Mouse (Mus musculus) cerebellum, adult 8-10 months (tissue): ENCODE measurements at regions not wholly inside any gene's neighbourhood (a gene's known extent, or its start where the extent isn't known, plus 50 kb on each side); places are given as distances from the start of the nearest gene placed in this dataset.

Experiments used
- DNase-seq: peaks from one replicate; pipeline ENCODE4 v3.0.0; 2022

- DNase-seq, result no peak
Measured at GRCm38 (mm10) chr1:182690323-182690722, 58.7 kb downstream of the Ccdc185 start.

- no peak for DNase-seq
Measured at GRCm38 (mm10) chr1:182689741-182690140, 59.2 kb downstream of the Ccdc185 start.

- DNase-seq, result no peak
Measured at GRCm38 (mm10) chr1:182687146-182687545, 61.8 kb downstream of the Ccdc185 start.

GRCm38 (mm10) chr1:182686231-182686630, 62.7 kb downstream of the Ccdc185 start:
- no peak for DNase-seq

DNA sequence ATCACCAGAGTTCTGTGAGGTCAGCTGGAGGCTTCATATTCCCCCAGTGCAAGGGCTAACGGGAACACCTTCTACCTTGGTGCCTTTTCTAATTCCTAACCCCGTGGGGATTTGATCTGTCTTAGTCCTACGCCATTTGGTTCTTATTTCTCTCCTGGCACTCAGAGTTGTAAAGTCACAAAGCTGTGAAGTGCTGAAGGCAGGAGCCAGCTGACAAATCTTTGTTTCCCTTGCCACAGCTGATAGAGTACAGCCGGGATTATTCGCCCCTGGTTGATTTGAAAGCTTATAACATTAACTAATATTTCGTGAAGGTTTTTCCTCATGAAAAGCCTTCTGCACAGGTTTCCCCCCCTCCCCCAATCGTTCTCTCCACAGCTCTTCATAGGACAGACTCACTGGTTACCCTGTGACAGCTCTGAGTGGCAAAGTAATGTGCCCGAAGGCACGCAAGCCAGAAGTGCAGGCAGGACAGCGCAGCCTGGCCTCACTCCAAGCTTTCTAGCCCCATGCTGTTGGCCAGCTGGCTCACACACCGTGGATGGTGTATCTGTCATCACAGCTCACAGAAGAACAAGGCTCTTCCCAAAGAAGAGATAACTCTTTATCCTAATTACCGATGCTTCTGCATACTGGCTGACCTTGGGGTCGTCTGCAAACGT, 66.3 kb downstream of the Ccdc185 start:
- DNase-seq, result peak; percentile 17
